Mouse (Mus musculus) cortical plate, adult 2 months (tissue): Measurements from ENCODE around the gene Tbr1. TPM values are rescaled to one million over a fixed set of nuclear protein-coding genes. Genes with fewer than 3 reads are reported as not detected.

Source experiments
- H3K27ac ChIP-seq: fragments of 200-500 bp; 2 replicates; pipeline ENCODE4 v1.5.1; 2012; ENCODE audit warnings: low read length, control low read depth, inconsistent platforms; ENCODE audit not compliant: insufficient read depth
- H3K4me1 ChIP-seq: fragments of 200-500 bp; 2 replicates; pipeline ENCODE4 v1.6.1; 2011; ENCODE audit warnings: low read length; ENCODE audit not compliant: control insufficient read depth, insufficient read depth
- H3K4me3 ChIP-seq: fragments of 200-500 bp; 2 replicates; pipeline ENCODE4 v1.5.1; 2011; ENCODE audit warnings: mild to moderate bottlenecking, low read length, control low read depth; ENCODE audit not compliant: insufficient read depth
- CTCF ChIP-seq: fragments of 200-500 bp; IDR thresholded peaks from 2 replicates; pipeline ENCODE4 v1.5.1; 2011; ENCODE audit warnings: mild to moderate bottlenecking, control low read depth, low read length; ENCODE audit not compliant: insufficient read depth; ENCODE audit errors: extremely low read depth
- POLR2A ChIP-seq: fragments of 200-500 bp; IDR thresholded peaks from 2 replicates; pipeline ENCODE4 v1.6.1; 2011; ENCODE audit warnings: mild to moderate bottlenecking, low read length, control low read depth; ENCODE audit not compliant: insufficient read depth; ENCODE audit errors: extremely low read depth
- polyA plus RNA-seq: library from polyadenylated mRNA; depleted of rRNA; stranded (reverse); fragments of >200 nt; gene quantifications from 2 replicates; pipeline ENCODE4 v1.2.3, GENCODE M21; 2012

Gene Tbr1
- polyA plus RNA-seq, 1 experiment: 76.3 TPM

- Histone ChIP-seq H3K4me1 (no peaks in the 10 kb centered on the region; the same call in 1 of the 2 replicates), H3K4me3 (peak overlapping the region; percentile 88), H3K27ac (peak overlapping the region; percentile 80)
- TF ChIP-seq POLR2A (0 out of 2 replicates have a peak, but pooled peaks have one; percentile 7), CTCF (no peak)
Observed at GRCm38 (mm10) chr2:61803443-61804367, 975 bp downstream of the Tbr1 start.

- peak overlapping the region; percentile 80 for H3K27ac ChIP-seq
- peak overlapping the region; percentile 88 for H3K4me3 ChIP-seq
- TF ChIP-seq POLR2A (peak; percentile 43), CTCF (no peak)
- H3K4me1 ChIP-seq: no peaks in the 10 kb centered on the region; the same call in 1 of the 2 replicates
Observed at GRCm38 (mm10) chr2:61804382-61804840, 1.7 kb downstream of the Tbr1 start.

GRCm38 (mm10) chr2:61804841-61805540 is 2.3 kb downstream of the Tbr1 start:
- H3K27ac ChIP-seq: peak overlapping the region; percentile 80
- peak overlapping the region; percentile 88 for H3K4me3 ChIP-seq
- no peak for TF ChIP-seq CTCF
- no peak for TF ChIP-seq POLR2A
- no peaks in the 10 kb centered on the region; the same call in 1 of the 2 replicates for H3K4me1 ChIP-seq

GRCm38 (mm10) chr2:61805541-61806345 is 3.0 kb downstream of the Tbr1 start:
- TF ChIP-seq POLR2A: no peak
- TF ChIP-seq CTCF: no peak
- H3K4me3 ChIP-seq: peak overlapping the region; percentile 88
- H3K27ac ChIP-seq: peak overlapping the region; percentile 80
- H3K4me1 ChIP-seq: no peaks in the 10 kb centered on the region; the same call in 1 of the 2 replicates

- H3K27ac ChIP-seq: peak overlapping the region; percentile 80
- TF ChIP-seq POLR2A: no peak
- TF ChIP-seq CTCF: no peak
- peak overlapping the region; percentile 88 for H3K4me3 ChIP-seq
- no peaks in the 10 kb centered on the region; the same call in 1 of the 2 replicates for H3K4me1 ChIP-seq
Observed at GRCm38 (mm10) chr2:61806346-61806825, 3.7 kb downstream of the Tbr1 start.

- Histone ChIP-seq H3K4me1 (no peaks in the 10 kb centered on the region; the same call in 1 of the 2 replicates), H3K27ac (peak overlapping the region; percentile 80), H3K4me3 (peak overlapping the region; percentile 88)
- TF ChIP-seq POLR2A (no peak), CTCF (no peak)
Observed at GRCm38 (mm10) chr2:61807151-61807550, 4.4 kb downstream of the Tbr1 start.

GRCm38 (mm10) chr2:61807781-61808180 is 5.1 kb downstream of the Tbr1 start:
- Histone ChIP-seq H3K27ac (0 out of 2 replicates have a peak overlapping the region, but pooled peaks have one; percentile 80), H3K4me3 (peak overlapping the region; percentile 88; the same call in 1 of the 2 replicates), H3K4me1 (no peaks in the 10 kb centered on the region)
- TF ChIP-seq POLR2A: no peak
- no peak for TF ChIP-seq CTCF

GRCm38 (mm10) chr2:61808776-61809175 is 6.0 kb downstream of the Tbr1 start:
- TF ChIP-seq CTCF (no peak), POLR2A (no peak)
- Histone ChIP-seq H3K4me3 (peak overlapping the region; percentile 88), H3K4me1 (no peaks in the 10 kb centered on the region), H3K27ac (peak overlapping the region; percentile 65; the same call in 1 of the 2 replicates)
